Mouse (Mus musculus) layer of hippocampus, postnatal 10 days (tissue): ENCODE results near the gene Tcte2. TPM values are rescaled to one million over a fixed set of nuclear protein-coding genes. Genes with fewer than 3 reads are reported as not detected.

Experiments
- DNase-seq, 2 experiments: peaks; one replicate each; pipeline ENCODE4 v3.0.0; 2021; ENCODE audit warnings: low spot score in 2 of 2
- total RNA-seq, 2 experiments: library from RNA; stranded (reverse); gene quantifications; 2 replicates each; pipeline ENCODE4 v1.2.3; 2021

Gene Tcte2
- total RNA-seq, 2 experiments from 2014 or later: 18.4 to 20.9 TPM

GRCm38 (mm10) chr17:13746330-13746729 is 15.3 kb downstream of the Tcte2 start:
- DNase-seq: no peak

DNA sequence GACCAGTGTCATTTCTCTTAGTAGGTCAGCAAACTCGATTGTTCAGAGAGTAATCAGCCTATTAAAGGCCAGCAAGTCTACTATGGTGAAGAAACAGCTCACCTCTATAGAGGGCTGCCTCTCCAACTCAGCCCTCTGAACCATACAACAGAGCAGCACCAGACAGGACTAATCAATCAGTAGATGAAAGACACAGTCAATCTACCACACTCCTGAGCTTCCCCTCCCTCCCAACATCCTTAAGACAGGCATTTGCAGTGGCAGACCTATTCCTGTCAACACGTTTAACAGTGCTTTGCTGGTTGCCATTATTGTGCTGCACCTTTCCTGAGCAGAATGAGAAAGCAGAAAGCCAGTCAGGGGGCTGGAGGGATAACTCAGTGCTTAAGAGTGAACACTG is 16.3 kb downstream of the Tcte2 start:
- DNase-seq: no peak

GRCm38 (mm10) chr17:13744824-13745223 is 16.8 kb downstream of the Tcte2 start:
- peak in 1 of 2 experiments; percentile 38 for DNase-seq

- DNase-seq: no peak
Observed at GRCm38 (mm10) chr17:13744219-13744618, 17.4 kb downstream of the Tcte2 start.

DNA sequence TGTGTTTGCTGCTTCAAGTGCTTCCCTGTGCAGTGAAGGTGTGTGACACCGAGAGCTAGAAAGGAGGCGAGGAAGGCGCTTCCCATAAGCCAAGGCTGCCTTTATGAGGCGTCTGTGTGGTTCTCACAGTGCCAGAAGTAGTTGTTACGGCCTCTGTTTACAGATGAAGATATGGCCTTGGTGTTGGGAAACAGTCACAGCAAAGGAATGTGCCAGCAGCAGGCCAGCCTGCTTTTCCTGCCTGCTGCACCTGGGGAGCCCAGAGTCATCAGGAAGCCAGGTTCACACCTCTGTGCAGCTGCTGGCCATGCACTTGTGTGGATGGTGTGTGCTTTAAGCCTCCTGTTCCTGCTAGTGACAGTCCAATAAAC is 17.9 kb downstream of the Tcte2 start:
- DNase-seq: no peak

GRCm38 (mm10) chr17:13742941-13743708 is 18.5 kb downstream of the Tcte2 start:
- no peak for DNase-seq

DNA sequence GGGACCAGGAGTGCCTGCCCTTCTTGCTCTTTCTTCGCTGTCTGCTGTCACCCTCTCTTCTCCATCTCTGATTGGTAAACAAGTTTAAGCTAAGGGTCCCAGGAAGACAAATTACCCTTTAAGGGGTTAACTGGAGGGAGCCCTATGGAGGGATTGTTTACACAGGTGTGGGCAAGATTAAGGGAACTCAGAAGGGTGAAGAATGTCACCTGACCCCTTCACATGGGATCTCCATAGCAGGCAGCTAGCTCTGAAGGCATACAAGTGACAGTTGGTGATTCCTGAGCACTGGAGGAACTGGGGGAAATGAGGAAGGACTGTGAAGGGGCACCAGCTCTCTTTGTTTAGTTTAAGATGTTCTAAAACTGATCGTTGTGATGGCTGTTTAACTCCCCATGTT is 19.3 kb downstream of the Tcte2 start:
- DNase-seq: no peak

GRCm38 (mm10) chr17:13741611-13742010 is 20.0 kb downstream of the Tcte2 start:
- DNase-seq: no peak

- no peak for DNase-seq
Observed at GRCm38 (mm10) chr17:13740796-13741195, 20.8 kb downstream of the Tcte2 start.

GRCm38 (mm10) chr17:13739981-13740380 is 21.6 kb downstream of the Tcte2 start:
- DNase-seq: no peak

DNA sequence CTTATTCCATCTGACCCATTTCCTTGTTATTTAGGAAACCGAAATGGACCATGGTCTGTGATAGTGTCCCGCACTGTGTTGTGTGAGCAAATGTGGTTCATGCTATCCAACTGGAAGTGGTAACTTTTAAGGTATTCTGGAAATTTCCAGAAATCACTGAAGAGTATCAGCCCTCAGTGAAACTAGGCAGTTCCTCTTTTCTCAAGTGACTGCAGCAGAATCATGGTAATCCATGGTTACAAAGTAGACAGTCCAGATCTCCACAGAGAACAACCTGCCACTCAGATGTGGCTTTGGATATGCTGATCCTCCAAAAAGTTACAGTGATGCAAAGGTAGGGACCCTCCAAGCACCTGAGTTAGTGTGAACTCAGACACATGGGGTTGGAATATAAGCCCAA is 22.7 kb downstream of the Tcte2 start:
- DNase-seq: no peak

GRCm38 (mm10) chr17:13738121-13738776 is 23.4 kb downstream of the Tcte2 start:
- DNase-seq: no peak

DNA sequence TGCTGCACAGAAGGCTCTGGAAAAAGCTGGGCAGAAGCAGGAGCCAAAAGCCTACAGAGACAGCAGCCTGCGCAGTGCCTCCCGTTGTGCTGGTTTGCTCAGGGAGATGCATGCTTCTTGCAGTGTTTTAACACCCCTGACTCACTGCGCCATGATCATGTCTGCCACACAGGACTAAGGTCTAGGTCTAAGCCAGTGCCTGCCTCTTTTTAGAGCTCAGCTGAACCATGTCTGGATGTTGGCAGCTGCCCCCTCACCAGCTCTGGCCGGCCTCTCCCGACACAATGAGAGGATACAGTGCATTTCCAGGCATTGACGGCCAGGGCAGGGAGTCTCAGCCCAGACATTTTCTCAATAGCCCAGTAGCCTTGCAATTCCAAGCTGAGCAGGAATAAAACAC is 24.3 kb downstream of the Tcte2 start:
- no peak for DNase-seq

- DNase-seq: no peak
Observed at GRCm38 (mm10) chr17:13735803-13736282, 25.8 kb downstream of the Tcte2 start.

DNA sequence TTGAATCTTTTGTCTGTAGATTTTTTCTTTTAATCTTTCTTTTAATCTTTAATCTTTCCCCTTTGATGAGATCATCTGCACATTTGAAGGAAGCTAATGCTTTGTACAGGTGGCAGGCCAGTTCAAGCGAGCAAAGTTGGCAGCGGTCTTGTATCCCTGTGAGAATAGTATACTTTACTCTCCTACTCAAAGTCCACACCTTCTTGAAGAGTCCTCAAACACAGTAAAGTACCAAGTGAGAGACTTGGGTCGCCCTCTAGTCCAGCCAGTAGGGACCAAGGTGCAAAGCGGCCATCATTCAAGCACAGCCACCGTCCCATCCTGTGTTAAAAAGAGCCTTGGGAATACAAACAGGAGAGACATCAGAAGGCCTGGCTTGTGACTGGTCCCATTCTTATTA is 26.6 kb downstream of the Tcte2 start:
- DNase-seq: no peak

GRCm38 (mm10) chr17:13733971-13734370 is 27.7 kb downstream of the Tcte2 start:
- DNase-seq: no peak

- DNase-seq: no peak
Observed at GRCm38 (mm10) chr17:13732685-13733084, 28.9 kb downstream of the Tcte2 start.

GRCm38 (mm10) chr17:13731727-13732112 is 29.9 kb downstream of the Tcte2 start:
- DNase-seq: no peak

DNA sequence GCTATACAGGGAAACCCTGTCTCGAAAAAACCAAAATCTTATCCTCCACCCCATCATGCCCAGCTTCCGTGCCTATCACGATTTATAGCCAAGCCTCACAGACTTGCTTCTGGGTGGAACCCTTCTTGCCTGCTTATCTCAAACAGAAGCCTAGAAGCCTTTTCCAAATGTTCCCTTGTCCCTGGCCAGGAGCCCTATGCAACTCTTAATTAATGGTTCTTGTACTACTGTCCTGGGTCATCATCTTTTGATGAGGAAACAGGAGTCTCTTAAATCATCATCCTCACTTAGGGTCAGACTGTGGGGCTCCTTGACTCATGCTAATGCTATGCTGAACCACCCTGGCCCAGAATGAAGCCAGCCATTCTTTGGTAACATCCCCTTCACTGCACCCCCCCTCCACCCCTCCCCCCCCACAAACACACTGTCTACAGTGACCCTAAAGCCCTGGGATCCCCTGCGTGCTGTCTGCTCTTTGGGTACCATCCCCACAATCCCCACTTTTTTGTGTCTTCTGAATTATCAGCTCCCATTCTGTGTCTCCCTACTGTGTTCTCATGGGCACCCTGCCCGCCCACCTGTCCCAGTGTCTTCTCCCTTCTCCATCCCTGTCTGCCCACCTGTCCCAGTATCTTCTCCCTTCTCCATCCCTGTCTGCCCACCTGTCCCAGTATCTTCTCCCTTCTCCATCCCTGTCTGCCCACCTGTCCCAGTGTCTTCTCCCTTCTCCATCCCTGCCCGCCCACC is 30.5 kb downstream of the Tcte2 start:
- no peak for DNase-seq

GRCm38 (mm10) chr17:13726832-13727355 is 34.7 kb downstream of the Tcte2 start:
- DNase-seq: no peak

- no peak for DNase-seq
Observed at GRCm38 (mm10) chr17:13725004-13725550, 36.5 kb downstream of the Tcte2 start.

DNA sequence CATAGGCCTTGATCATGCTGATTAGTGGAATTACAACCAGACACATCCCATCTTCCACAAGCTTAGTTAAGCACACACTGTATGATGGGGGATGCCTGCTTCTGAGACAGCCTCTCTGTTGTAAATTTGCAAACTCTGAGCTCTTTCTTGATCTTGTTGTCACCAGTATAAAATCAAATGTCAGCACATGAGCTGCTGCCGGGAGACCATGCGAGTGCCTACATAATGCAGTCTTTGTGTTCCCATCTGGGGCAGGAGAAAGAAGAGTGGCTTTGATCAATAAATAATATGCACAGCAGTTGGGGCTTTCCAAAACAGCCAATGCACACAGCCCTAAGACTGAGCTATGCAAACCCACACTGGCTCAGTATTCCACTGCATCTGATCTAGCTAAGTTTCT is 39.2 kb downstream of the Tcte2 start:
- no peak for DNase-seq
